Mouse (Mus musculus): ENCODE measurements around the gene Usp47. TPM values are rescaled to one million over a fixed set of nuclear protein-coding genes. Genes with fewer than 3 reads are reported as not detected.

Gene Usp47
- polyA plus RNA-seq, 1 experiment: 73.3 TPM

GRCm38 (mm10) chr7:112010976-112011375, 12.3 kb upstream of the Usp47 start:
- DNase-seq (ENCODE audit: low read depth): no peak
- no peak for TF ChIP-seq CTCF (IDR thresholded peaks at IDR 0.05; ENCODE audit: borderline replicate concordance, extremely low read depth, insufficient read depth, insufficient read length)

GRCm38 (mm10) chr7:112012102-112012501, 11.2 kb upstream of the Usp47 start:
- TF ChIP-seq POLR2A (IDR thresholded peaks at IDR 0.05; ENCODE audit: borderline replicate concordance, extremely low read depth, insufficient read depth, insufficient read length, poor library complexity, severe bottlenecking) (no peak), CTCF (IDR thresholded peaks at IDR 0.05; ENCODE audit: borderline replicate concordance, extremely low read depth, insufficient read depth, insufficient read length) (no peak)
- peak; percentile 64 for DNase-seq (ENCODE audit: low read depth)

GRCm38 (mm10) chr7:112012621-112013177, 10.6 kb upstream of the Usp47 start:
- no peak for TF ChIP-seq POLR2A (IDR thresholded peaks at IDR 0.05; ENCODE audit: borderline replicate concordance, extremely low read depth, insufficient read depth, insufficient read length, poor library complexity, severe bottlenecking)
- no peak for TF ChIP-seq CTCF (IDR thresholded peaks at IDR 0.05; ENCODE audit: borderline replicate concordance, extremely low read depth, insufficient read depth, insufficient read length)
- no peak for DNase-seq (ENCODE audit: low read depth)

- TF ChIP-seq CTCF (IDR thresholded peaks at IDR 0.05; ENCODE audit: borderline replicate concordance, extremely low read depth, insufficient read depth, insufficient read length) (no peak), POLR2A (IDR thresholded peaks at IDR 0.05; ENCODE audit: borderline replicate concordance, extremely low read depth, insufficient read depth, insufficient read length, poor library complexity, severe bottlenecking) (no peak)
- no peak for DNase-seq (ENCODE audit: low read depth)
Observed at GRCm38 (mm10) chr7:112014148-112014547, 9.2 kb upstream of the Usp47 start.

- TF ChIP-seq POLR2A (IDR thresholded peaks at IDR 0.05; ENCODE audit: borderline replicate concordance, extremely low read depth, insufficient read depth, insufficient read length, poor library complexity, severe bottlenecking): no peak
- no peak for TF ChIP-seq CTCF (IDR thresholded peaks at IDR 0.05; ENCODE audit: borderline replicate concordance, extremely low read depth, insufficient read depth, insufficient read length)
- peak; percentile 61 for DNase-seq (ENCODE audit: low read depth)
Observed at GRCm38 (mm10) chr7:112022506-112023149, 676 bp upstream of the Usp47 start.

GRCm38 (mm10) chr7:112023601-112024445, 519 bp downstream of the Usp47 start:
- peak; percentile 62 for DNase-seq (ENCODE audit: low read depth)
- TF ChIP-seq POLR2A (IDR thresholded peaks at IDR 0.05; ENCODE audit: borderline replicate concordance, extremely low read depth, insufficient read depth, insufficient read length, poor library complexity, severe bottlenecking) (no peak), CTCF (IDR thresholded peaks at IDR 0.05; ENCODE audit: borderline replicate concordance, extremely low read depth, insufficient read depth, insufficient read length) (no peak)

GRCm38 (mm10) chr7:112024446-112024730, 1.1 kb downstream of the Usp47 start:
- TF ChIP-seq CTCF (IDR thresholded peaks at IDR 0.05; ENCODE audit: borderline replicate concordance, extremely low read depth, insufficient read depth, insufficient read length) (no peak), POLR2A (IDR thresholded peaks at IDR 0.05; ENCODE audit: borderline replicate concordance, extremely low read depth, insufficient read depth, insufficient read length, poor library complexity, severe bottlenecking) (no peak)
- DNase-seq (ENCODE audit: low read depth): no peak

- TF ChIP-seq CTCF (IDR thresholded peaks at IDR 0.05; ENCODE audit: borderline replicate concordance, extremely low read depth, insufficient read depth, insufficient read length) (no peak), POLR2A (IDR thresholded peaks at IDR 0.05; ENCODE audit: borderline replicate concordance, extremely low read depth, insufficient read depth, insufficient read length, poor library complexity, severe bottlenecking) (no peak)
- DNase-seq (ENCODE audit: low read depth): no peak
Observed at GRCm38 (mm10) chr7:112024856-112025255, 1.6 kb downstream of the Usp47 start.

GRCm38 (mm10) chr7:112030594-112030993, 7.3 kb downstream of the Usp47 start:
- DNase-seq (ENCODE audit: low read depth): no peak
- TF ChIP-seq POLR2A (IDR thresholded peaks at IDR 0.05; ENCODE audit: borderline replicate concordance, extremely low read depth, insufficient read depth, insufficient read length, poor library complexity, severe bottlenecking): no peak
- TF ChIP-seq CTCF (IDR thresholded peaks at IDR 0.05; ENCODE audit: borderline replicate concordance, extremely low read depth, insufficient read depth, insufficient read length): no peak

- TF ChIP-seq POLR2A (IDR thresholded peaks at IDR 0.05; ENCODE audit: borderline replicate concordance, extremely low read depth, insufficient read depth, insufficient read length, poor library complexity, severe bottlenecking) (no peak), CTCF (IDR thresholded peaks at IDR 0.05; ENCODE audit: borderline replicate concordance, extremely low read depth, insufficient read depth, insufficient read length) (no peak)
- no peak for DNase-seq (ENCODE audit: low read depth)
Observed at GRCm38 (mm10) chr7:112035804-112036203, 12.5 kb downstream of the Usp47 start.

GRCm38 (mm10) chr7:112036636-112037035, 13.3 kb downstream of the Usp47 start:
- no peak for DNase-seq (ENCODE audit: low read depth)
- TF ChIP-seq CTCF (IDR thresholded peaks at IDR 0.05; ENCODE audit: borderline replicate concordance, extremely low read depth, insufficient read depth, insufficient read length): no peak
- TF ChIP-seq POLR2A (IDR thresholded peaks at IDR 0.05; ENCODE audit: borderline replicate concordance, extremely low read depth, insufficient read depth, insufficient read length, poor library complexity, severe bottlenecking): no peak

- TF ChIP-seq POLR2A (IDR thresholded peaks at IDR 0.05; ENCODE audit: borderline replicate concordance, extremely low read depth, insufficient read depth, insufficient read length, poor library complexity, severe bottlenecking) (no peak), CTCF (IDR thresholded peaks at IDR 0.05; ENCODE audit: borderline replicate concordance, extremely low read depth, insufficient read depth, insufficient read length) (no peak)
- no peak for DNase-seq (ENCODE audit: low read depth)
Observed at GRCm38 (mm10) chr7:112040271-112040670, 17.0 kb downstream of the Usp47 start.

Data from brain, embryonic 14.5 days (tissue).